Mouse (Mus musculus): ENCODE results near the gene Cst11. TPM values are rescaled to one million over a fixed set of nuclear protein-coding genes. Genes with fewer than 3 reads are reported as not detected.

Cst11 gene
- polyA plus RNA-seq, 1 experiment from 2014 or later: not detected

Other genes with a start within 250 kb of the Cst11 start
- gene Nxt1, start 98.9 kb downstream of the Cst11 start, polyA plus RNA-seq (2014; fragmentation: Nextera tagmentation; extraction: Ambion mirVana): 47.0 and 48.5 TPM in 2 replicates
- gene Gzf1, start 90.5 kb downstream of the Cst11 start, polyA plus RNA-seq (2014; fragmentation: Nextera tagmentation; extraction: Ambion mirVana): 18.5 and 18.6 TPM in 2 replicates
- 94.1 and 99.4 TPM in 2 replicates for gene Napb, start 39.0 kb downstream of the Cst11 start, polyA plus RNA-seq (2014; fragmentation: Nextera tagmentation; extraction: Ambion mirVana)
- gene Cstl1, start 21.1 kb downstream of the Cst11 start, polyA plus RNA-seq (2014; fragmentation: Nextera tagmentation; extraction: Ambion mirVana): not detected in 2 replicates
- gene 8030411F24Rik, start 10.5 kb upstream of the Cst11 start, polyA plus RNA-seq (2014; fragmentation: Nextera tagmentation; extraction: Ambion mirVana): not detected in 2 replicates
- gene Cst12, start 17.9 kb upstream of the Cst11 start, polyA plus RNA-seq (2014; fragmentation: Nextera tagmentation; extraction: Ambion mirVana): not detected in 2 replicates
- not detected in 2 replicates for gene Cst8, start 27.3 kb upstream of the Cst11 start, polyA plus RNA-seq (2014; fragmentation: Nextera tagmentation; extraction: Ambion mirVana)
- gene Cst13, start 48.6 kb upstream of the Cst11 start, polyA plus RNA-seq (2014; fragmentation: Nextera tagmentation; extraction: Ambion mirVana): not detected in 2 replicates
- gene Cst9, start 63.6 kb upstream of the Cst11 start, polyA plus RNA-seq (2014; fragmentation: Nextera tagmentation; extraction: Ambion mirVana): not detected in 2 replicates
- gene 9230104L09Rik, start 93.5 kb upstream of the Cst11 start, polyA plus RNA-seq (2014; fragmentation: Nextera tagmentation; extraction: Ambion mirVana): not detected in 2 replicates
- 702 and 729 TPM in 2 replicates for gene Cst3, start 104.2 kb upstream of the Cst11 start, polyA plus RNA-seq (2014; fragmentation: Nextera tagmentation; extraction: Ambion mirVana)
- gene Gm1330, start 231.8 kb upstream of the Cst11 start, polyA plus RNA-seq (2014; fragmentation: Nextera tagmentation; extraction: Ambion mirVana): not detected in 2 replicates
- gene Gm10750, start 245.7 kb upstream of the Cst11 start, polyA plus RNA-seq (2014; fragmentation: Nextera tagmentation; extraction: Ambion mirVana): not detected in 2 replicates